Mouse (Mus musculus) CH12F3 (cell line): ENCODE results near the gene Rhox11.
"Not testable (repeated sequence)": the region's sequence is repeated elsewhere in the genome, so short reads cannot be mapped to it uniquely, and the experiment has no call there.

Experiments used
- in situ Hi-C: fragments of 300-500 bp; cut with MboI; formaldehyde crosslinking; loops from 2 replicates; pipeline ENCODE4 v1.14.3; 2020; ENCODE audit warnings: low sequenced_read_pairs

Rhox11 gene

DNA sequence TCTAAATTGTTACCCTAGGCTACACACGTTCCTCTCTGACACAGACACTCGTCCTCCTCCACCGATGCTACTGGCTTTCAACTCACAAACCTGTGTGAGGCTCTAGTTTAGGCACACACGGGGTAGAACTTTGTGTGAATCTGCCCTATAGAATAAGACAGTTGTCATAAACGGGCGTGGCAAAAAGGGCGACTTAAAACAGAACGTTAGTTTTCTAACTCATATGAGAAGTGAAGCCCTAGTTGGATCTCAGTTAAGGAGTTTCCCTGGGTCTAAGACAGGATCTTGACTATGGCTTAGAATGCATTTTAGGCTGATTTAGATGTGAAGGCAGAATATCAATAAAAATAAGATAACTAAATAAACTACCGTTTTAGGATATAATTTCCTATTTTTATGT, at the start of gene Rhox11:
Rhox11 (minus strand) TSS at position 101 of the 400 bp plus-strand sequence.
- in situ Hi-C loops = no loop called here

GRCm38 (mm10) chrX:38121478-38121877, 36.5 kb upstream of the Rhox11 start:
- in situ Hi-C loops = no loop called here

DNA sequence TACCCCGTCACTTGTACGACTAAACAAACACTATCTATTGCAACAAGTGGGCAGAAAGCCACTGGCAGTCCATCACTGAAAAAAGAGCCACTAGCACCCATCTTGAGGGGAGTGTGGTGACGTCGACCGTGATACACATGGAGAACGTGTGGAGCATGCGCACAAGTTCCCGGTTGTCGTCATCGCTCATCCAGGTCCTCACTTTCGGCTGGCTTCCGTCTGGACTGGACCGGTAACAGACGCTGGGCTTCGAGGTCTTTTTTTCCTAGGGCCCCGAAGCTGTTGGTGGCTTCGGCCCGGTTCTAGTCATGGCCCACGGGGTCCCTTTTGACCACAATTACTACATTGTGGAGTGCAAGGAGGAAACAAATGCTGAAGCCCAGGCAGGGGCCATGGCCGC, 36.0 kb upstream of the Rhox11 start, which contains the start of gene Rhox13:
Rhox13 (plus strand) TSS at position 238 of the 400 bp plus-strand sequence.
- in situ Hi-C loops = no loop called here

DNA sequence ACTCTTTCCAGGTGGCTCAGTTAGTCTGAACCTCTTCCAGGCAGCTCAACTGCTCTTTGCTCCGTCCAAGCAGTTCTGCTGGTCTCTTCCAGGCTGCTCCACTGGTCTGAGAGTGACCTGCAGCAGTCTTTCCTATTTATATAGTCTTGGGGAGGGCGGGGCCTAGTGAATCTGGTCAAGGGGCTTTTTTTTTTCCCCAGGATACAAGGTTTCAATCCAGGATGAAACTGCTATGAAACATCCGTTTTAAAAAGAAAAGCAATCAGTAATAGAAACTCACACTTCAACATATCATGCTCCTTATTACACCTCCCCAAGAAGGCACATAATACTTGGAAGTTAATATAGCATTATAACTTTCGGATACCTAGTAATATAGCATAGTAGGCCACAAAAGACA, 25.9 kb upstream of the Rhox11 start, which contains the start of gene Rhox12:
Rhox12 (minus strand) TSS at position 101 of the 400 bp plus-strand sequence.
- in situ Hi-C loops = no loop called here

DNA sequence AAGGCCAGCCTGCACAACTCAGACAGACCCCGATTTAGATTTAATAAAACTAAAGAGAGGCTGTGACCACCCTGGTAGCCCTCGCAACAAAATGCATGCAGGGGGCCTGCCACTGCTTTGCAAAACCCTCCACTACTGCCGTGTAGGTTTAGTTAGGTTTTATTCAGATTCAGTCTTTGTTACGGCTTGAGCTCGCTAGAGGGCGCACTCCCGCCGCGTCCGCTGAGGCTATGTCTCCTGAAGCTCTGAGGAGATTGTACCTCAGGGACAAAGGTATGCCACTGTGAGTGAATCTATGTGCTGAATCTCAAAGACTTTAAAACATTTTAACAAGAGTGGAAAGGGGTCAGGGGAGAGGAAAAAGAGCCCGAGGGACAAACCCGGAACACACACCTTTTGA, 715 bp downstream of the Rhox11 start:
- in situ Hi-C loops = no loop called here

DNA sequence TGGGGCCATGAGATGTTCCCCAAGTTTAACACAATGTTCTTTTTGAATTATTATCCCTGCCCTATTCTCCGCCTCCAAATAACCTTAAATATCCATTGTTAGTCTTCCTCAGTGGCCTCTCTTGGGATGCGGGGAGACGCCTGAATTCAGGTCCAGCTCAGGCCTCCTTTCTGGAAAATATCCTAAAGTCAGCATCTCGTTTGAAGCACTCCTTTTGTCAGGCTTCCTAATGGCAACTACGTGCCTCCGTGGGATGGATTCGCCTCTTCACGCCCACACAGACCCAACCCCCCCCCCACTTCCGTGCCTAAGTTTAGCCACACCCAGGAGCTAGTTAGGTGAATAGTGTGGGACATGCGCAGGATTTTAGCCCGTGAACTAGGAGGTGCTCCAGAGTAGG, 18.8 kb downstream of the Rhox11 start, which contains the start of gene Rhox10:
Rhox10 (plus strand) TSS at position 301 of the 400 bp plus-strand sequence.
- in situ Hi-C loops = no loop called here

GRCm38 (mm10) chrX:38061544-38061943, 23.4 kb downstream of the Rhox11 start:
- in situ Hi-C loops = no loop called here

DNA sequence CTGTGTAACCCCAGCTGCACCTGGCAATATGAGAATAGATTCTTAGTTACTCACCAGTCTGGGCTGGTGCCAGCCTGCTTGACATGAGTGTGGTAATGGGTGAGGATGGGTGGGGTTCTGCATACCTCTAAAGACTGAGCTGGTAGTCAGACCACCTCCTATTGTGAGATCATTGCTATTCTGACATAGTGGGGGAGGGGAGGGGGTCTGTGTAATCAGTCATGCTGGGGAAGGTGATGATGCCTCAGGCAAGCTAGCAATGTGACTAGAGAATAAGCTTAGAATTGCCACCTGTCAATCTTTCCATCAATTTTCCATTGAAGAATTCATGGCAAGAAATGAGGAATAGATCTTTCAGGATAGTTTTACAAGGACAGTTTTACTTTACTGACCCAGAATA, 41.9 kb downstream of the Rhox11 start, which contains the start of gene Btg1-ps2:
Btg1-ps2 (minus strand) TSS at position 101 of the 400 bp plus-strand sequence.
- in situ Hi-C loops = not testable (repeated sequence)

DNA sequence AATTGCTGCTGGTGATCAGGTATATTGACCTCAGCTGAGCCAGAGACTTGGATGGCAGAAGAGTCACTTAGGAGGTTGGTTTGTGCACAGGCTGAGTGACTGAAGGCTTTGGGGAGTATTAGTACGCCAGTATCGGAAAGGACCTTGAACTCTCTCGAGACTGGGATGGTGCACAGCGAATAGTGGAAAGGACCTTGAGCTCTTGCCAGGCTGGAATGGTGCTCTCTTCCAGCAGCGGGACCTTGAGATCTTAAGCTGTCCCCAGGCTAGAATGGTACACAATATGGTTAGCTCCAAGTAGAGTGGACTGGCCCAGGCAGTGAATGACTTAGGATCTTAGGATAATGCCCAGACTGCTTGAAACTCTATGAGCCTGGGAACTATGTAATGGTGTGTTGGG, 45.3 kb downstream of the Rhox11 start:
- in situ Hi-C loops = no loop called here

- in situ Hi-C loops = no loop called here
Measured at GRCm38 (mm10) chrX:38033841-38034240, 51.1 kb downstream of the Rhox11 start.
